Mouse (Mus musculus) brown adipose tissue, adult 24 weeks (tissue): ENCODE data around the gene 4930470P17Rik. TPM values are rescaled to one million over a fixed set of nuclear protein-coding genes. Genes with fewer than 3 reads are reported as not detected.
"Not testable (repeated sequence)": the region's sequence is repeated elsewhere in the genome, so short reads cannot be mapped to it uniquely, and the experiment has no call there.

Experiments
- H3K27ac ChIP-seq: fragments of 200-500 bp; replicated peaks from 2 replicates; pipeline ENCODE4 v1.5.1; 2012; ENCODE audit warnings: low read depth, mild to moderate bottlenecking, low read length
- H3K4me1 ChIP-seq: fragments of 200-500 bp; 2 replicates; pipeline ENCODE4 v1.6.1; 2012; ENCODE audit warnings: low read length, mixed read lengths; ENCODE audit not compliant: control insufficient read depth, insufficient read depth, insufficient read length
- H3K4me3 ChIP-seq: fragments of 200-500 bp; 2 replicates; pipeline ENCODE4 v1.5.1; 2012; ENCODE audit warnings: low read depth, mild to moderate bottlenecking, low read length, moderate library complexity; ENCODE audit not compliant: insufficient read depth
- polyA plus RNA-seq: library from polyadenylated mRNA; stranded (reverse); fragments of >200 nt; gene quantifications from 2 replicates; pipeline ENCODE4 v1.2.4, GENCODE M21; 2012; ENCODE audit not compliant: missing spikeins, insufficient read depth, insufficient read length

Gene 4930470P17Rik
- polyA plus RNA-seq = not detected in 2 replicates

GRCm38 (mm10) chr2:170601917-170602316 is at the start of gene 4930470P17Rik:
Gene 4930470P17Rik, minus strand, starts transcription at chr2:170602017.
- no peaks in the 10 kb centered on the region for H3K4me1 ChIP-seq
- no peak within 1 kb of the TSS for H3K27ac ChIP-seq
- H3K4me3 ChIP-seq = no peak within 1 kb of the TSS

GRCm38 (mm10) chr2:170651483-170651882 is 49.7 kb upstream of the 4930470P17Rik start:
- H3K27ac ChIP-seq = no peak overlapping the region
- H3K4me1 ChIP-seq = no peaks in the 10 kb centered on the region
- no peak overlapping the region for H3K4me3 ChIP-seq

- Histone ChIP-seq H3K4me1 (no peaks in the 10 kb centered on the region), H3K27ac (no peak overlapping the region), H3K4me3 (no peak overlapping the region)
Measured at GRCm38 (mm10) chr2:170648542-170648941, 46.7 kb upstream of the 4930470P17Rik start.

- H3K4me1 ChIP-seq = no peaks in the 10 kb centered on the region
Measured at GRCm38 (mm10) chr2:170646201-170646600, 44.4 kb upstream of the 4930470P17Rik start.

GRCm38 (mm10) chr2:170642338-170642806 is 40.6 kb upstream of the 4930470P17Rik start:
- Histone ChIP-seq H3K4me1 (no peaks in the 10 kb centered on the region), H3K27ac (no peak overlapping the region), H3K4me3 (no peak overlapping the region)

More at GRCm38 (mm10) chr2:170646201-170646600, 44.4 kb upstream of the 4930470P17Rik start:
- H3K4me3 ChIP-seq = no peak overlapping the region
- no peak overlapping the region for H3K27ac ChIP-seq

- H3K4me1 ChIP-seq = no peaks in the 10 kb centered on the region
- H3K27ac ChIP-seq = no peak overlapping the region
- no peak overlapping the region for H3K4me3 ChIP-seq
Measured at GRCm38 (mm10) chr2:170640281-170640680, 38.5 kb upstream of the 4930470P17Rik start.

- Histone ChIP-seq H3K27ac (no peak overlapping the region), H3K4me1 (no peaks in the 10 kb centered on the region)
Measured at GRCm38 (mm10) chr2:170638746-170639145, 36.9 kb upstream of the 4930470P17Rik start.

GRCm38 (mm10) chr2:170632998-170633622 is 31.3 kb upstream of the 4930470P17Rik start:
- Histone ChIP-seq H3K4me3 (no peak overlapping the region), H3K27ac (no peak overlapping the region), H3K4me1 (no peaks in the 10 kb centered on the region)

More at GRCm38 (mm10) chr2:170638746-170639145, 36.9 kb upstream of the 4930470P17Rik start:
- no peak overlapping the region for H3K4me3 ChIP-seq

GRCm38 (mm10) chr2:170632386-170632785 is 30.6 kb upstream of the 4930470P17Rik start:
- H3K4me3 ChIP-seq = no peak overlapping the region
- H3K27ac ChIP-seq = no peak overlapping the region
- no peaks in the 10 kb centered on the region for H3K4me1 ChIP-seq

GRCm38 (mm10) chr2:170631375-170631774 is 29.6 kb upstream of the 4930470P17Rik start:
- no peak overlapping the region for H3K27ac ChIP-seq
- no peak overlapping the region for H3K4me3 ChIP-seq
- no peaks in the 10 kb centered on the region for H3K4me1 ChIP-seq

- no peak overlapping the region for H3K27ac ChIP-seq
- H3K4me1 ChIP-seq = no peaks in the 10 kb centered on the region
- H3K4me3 ChIP-seq = no peak overlapping the region
Measured at GRCm38 (mm10) chr2:170630553-170630952, 28.7 kb upstream of the 4930470P17Rik start.

GRCm38 (mm10) chr2:170627991-170628390 is 26.2 kb upstream of the 4930470P17Rik start:
- H3K4me1 ChIP-seq, H3K4me3 ChIP-seq, H3K27ac ChIP-seq: not testable (repeated sequence)

- H3K27ac ChIP-seq = not testable (repeated sequence)
Measured at GRCm38 (mm10) chr2:170624201-170624880, 22.5 kb upstream of the 4930470P17Rik start.

GRCm38 (mm10) chr2:170622985-170623384 is 21.2 kb upstream of the 4930470P17Rik start:
- Histone ChIP-seq H3K4me3 (no peak overlapping the region), H3K4me1 (no peaks in the 10 kb centered on the region), H3K27ac (no peak overlapping the region)

More at GRCm38 (mm10) chr2:170624201-170624880, 22.5 kb upstream of the 4930470P17Rik start:
- not testable (repeated sequence) for H3K4me3 ChIP-seq, H3K4me1 ChIP-seq

- Histone ChIP-seq H3K4me3 (no peak overlapping the region), H3K27ac (no peak overlapping the region), H3K4me1 (no peaks in the 10 kb centered on the region)
Measured at GRCm38 (mm10) chr2:170618862-170619492, 17.2 kb upstream of the 4930470P17Rik start.
